Mouse (Mus musculus) CH12.LX (cell line): Measurements from ENCODE around the gene Acad11.

ENCODE experiments used
- EP300 ChIP-seq: IDR thresholded peaks from 2 replicates; pipeline ENCODE4 v1.6.1; 2011; ENCODE audit warnings: low read length, improper control_type of control experiment
- MAX ChIP-seq: IDR thresholded peaks from 2 replicates; pipeline ENCODE4 v1.6.1; 2011; ENCODE audit warnings: low read length, improper control_type of control experiment
- MAZ ChIP-seq: IDR thresholded peaks from 2 replicates; pipeline ENCODE4 v1.6.1; 2012; ENCODE audit warnings: low read depth, mild to moderate bottlenecking, inconsistent platforms, low read length, improper control_type of control experiment, moderate library complexity
- POLR2A ChIP-seq: IDR thresholded peaks from 2 replicates; pipeline ENCODE4 v1.6.1; 2011; ENCODE audit warnings: low read depth, mild to moderate bottlenecking, improper control_type of control experiment, low read length

DNA sequence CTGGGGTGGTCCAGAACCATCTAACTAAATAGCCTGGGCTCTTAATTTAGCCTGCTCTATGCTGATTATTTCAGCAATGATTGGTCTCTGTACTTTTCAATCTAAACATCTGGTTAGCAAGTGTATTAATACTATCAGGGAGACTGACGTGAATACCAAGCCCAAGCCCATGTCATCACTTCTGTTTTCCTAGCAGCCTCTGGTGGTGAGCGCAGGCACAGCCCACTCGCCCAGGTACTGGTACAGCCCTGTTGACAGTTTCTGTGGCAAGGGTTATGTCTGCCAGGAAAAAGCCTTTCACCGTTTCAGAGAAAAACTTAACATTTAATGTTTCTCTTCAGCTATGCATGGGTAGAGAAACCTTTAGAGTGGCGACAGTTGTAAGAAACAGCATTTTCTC, 101.0 kb downstream of the Acad11 start:
- TF ChIP-seq MAX: no peak
- no peak for TF ChIP-seq POLR2A
- TF ChIP-seq EP300: no peak
- TF ChIP-seq MAZ: no peak
